Mouse (Mus musculus) gastrocnemius, postnatal 4 days (tissue): ENCODE measurements around the gene Arfrp1. TPM values are rescaled to one million over a fixed set of nuclear protein-coding genes. Genes with fewer than 3 reads are reported as not detected.

Experiments used
- DNase-seq, 2 experiments: peaks; one replicate each; pipeline ENCODE4 v3.0.0; 2021 to 2022; ENCODE audit warnings: low spot score in 2 of 2, mixed read lengths in 2 of 2
- long read RNA-seq, 2 experiments: library from polyadenylated mRNA; stranded (forward); transcript quantifications; one replicate each; pipeline ENCODE4 v2.0.0; 2021
- total RNA-seq, 2 experiments: library from RNA; stranded (reverse); gene quantifications; 2 replicates each; pipeline ENCODE4 v1.2.3; 2021

The Arfrp1 gene
- total RNA-seq: 10 to 100 TPM; 31.6 to 32.4 TPM
- long read RNA-seq, experiment 1, transcript Arfrp1-203 (8 exons, 2,447 nt): major isoform, 14 of 33 reads
- long read RNA-seq, experiment 1, partial matches to known transcripts: 3 of 33 reads
- long read RNA-seq, experiment 1, other reads (novel, unspliced or antisense): 13 of 33 reads
- long read RNA-seq, experiment 2, transcript Arfrp1-203 (8 exons, 2,447 nt): major isoform, 14 of 31 reads
- long read RNA-seq, experiment 2, partial matches to known transcripts: 2 of 31 reads
- long read RNA-seq, experiment 2, other reads (novel, unspliced or antisense): 11 of 31 reads

DNA sequence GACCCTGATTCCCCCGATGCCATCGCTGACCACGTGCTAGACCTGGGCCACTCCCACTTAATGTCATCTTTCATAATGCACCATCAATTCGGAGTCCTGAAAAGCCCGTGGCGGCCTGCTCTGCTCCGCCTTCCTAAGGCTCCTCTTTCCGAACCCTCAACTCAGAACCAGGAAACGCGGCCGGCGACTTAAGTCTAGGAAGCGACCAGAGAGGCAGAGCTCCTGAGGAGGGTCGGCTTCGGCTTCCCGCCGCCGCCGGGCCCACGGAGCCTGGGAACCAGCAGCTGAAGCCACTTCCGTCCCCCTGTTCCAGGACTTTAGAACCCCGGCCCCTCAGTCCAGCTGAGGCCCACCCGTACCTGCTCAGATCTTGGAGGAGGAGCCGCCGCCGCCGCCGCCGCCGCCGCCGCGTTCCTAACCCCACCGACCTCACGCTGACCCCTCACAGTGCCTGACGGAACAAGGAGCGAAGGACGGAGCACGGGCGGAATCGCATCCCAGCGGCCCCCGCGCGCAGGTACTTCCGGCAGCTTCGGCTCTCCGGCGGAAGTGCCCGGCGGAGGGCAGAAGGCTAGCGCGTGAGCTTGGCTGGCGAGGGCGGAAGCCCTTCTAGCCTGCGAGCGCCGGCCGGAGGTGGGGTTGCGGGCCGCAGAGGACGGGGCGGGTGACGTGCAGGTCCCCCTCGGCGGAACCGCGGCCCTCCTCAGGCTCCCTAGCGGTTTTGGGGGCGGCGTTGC, at the start of gene Arfrp1, which contains the start of gene Zgpat:
Gene Arfrp1 (minus strand): TSS at position 545 of the 737 bp plus-strand sequence.
Gene Zgpat (plus strand): TSS at position 69 of the 737 bp plus-strand sequence.
- DNase-seq: peak; percentile 77 to 90

DNA sequence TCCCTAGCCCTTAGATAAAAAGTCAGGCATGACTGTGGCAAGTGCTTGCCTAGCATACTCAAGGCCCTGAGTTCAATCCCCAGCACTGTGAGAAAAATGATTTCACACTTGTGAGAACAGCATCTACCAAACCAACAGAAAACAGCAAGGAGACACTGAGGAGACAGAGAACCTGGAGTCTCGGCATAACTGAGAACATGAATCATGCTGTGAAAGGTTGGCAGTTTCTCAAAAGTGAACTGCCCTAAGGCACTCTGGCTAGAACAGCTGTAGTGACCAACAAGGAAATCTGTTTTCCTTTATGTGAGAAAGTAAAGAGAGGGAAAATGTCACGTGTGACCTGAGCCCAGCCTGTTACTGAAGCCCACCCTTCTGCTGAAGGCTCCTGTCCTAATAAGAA, 47.9 kb upstream of the Arfrp1 start:
- no peak for DNase-seq

DNA sequence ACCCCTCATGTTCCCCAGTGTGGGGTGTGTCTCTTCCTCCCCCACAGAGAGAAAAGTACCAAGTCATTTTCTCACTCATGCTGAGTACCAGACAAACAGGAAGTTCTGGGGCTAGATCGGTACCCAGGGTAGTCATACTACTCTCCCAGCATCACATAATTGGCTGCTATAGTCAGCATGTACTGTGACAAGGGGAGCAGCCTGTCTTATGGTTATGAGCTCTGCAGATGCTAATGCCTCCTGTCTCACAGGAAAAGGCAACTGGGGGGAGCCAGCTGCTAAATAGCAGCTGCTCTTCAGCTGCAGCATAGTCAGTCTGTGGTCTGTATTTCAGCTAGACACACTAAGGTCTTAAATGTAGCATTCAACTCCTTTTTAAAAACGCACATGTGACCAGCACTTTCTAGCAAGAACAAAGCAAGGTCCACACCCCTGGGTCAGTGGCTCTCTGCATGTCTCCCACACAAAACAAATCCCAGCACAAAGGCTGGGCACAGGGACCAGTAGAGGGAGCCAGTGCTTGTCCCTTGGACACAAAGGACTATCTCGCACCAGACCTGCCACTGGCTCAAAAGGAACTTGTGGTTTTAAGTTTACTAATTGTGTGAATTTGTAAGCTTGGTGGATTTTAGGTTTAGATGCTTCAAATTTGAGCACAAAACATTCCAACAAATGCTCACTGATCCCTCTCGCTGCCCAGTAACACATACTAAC, 45.7 kb upstream of the Arfrp1 start:
- DNase-seq: peak; percentile 41 to 67

DNA sequence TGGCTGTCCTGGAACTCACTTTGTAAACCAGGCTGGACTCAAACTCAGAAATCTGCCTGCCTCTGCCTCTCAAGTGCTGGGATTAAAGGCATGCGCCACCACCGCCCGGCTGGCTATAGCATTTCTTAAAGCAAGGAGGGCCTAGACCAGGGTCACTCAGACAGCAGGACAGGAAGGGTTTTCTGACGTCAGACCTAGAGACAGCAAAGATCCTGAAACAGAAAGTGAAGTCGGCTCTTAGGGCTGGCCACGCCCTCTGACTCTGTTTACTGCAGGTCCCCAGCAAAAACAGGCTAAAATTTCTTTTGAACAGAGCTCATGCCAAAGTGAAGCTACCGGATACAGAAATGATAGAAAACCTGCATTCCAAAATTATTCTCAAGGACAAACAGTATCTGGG, 44.4 kb upstream of the Arfrp1 start:
- no peak for DNase-seq

DNA sequence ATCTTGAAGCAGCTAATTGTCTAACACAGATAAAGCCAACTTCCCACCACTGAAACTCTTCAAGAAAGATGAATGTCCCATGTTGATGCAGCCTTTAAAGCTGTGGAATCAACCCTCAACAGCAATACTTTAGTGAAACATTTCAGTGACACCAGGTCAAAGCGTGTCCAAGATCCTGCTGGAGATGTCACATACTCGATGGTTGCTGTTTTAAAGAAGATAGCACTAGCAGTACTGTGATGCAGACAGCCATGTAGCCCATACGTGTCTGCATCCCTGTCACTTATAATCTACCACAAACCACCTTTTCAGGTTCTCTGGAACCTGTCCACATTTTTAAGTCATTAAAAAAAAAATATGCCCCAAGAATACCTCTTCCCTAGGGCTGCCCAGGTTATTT, 38.5 kb upstream of the Arfrp1 start:
- DNase-seq: no peak

DNA sequence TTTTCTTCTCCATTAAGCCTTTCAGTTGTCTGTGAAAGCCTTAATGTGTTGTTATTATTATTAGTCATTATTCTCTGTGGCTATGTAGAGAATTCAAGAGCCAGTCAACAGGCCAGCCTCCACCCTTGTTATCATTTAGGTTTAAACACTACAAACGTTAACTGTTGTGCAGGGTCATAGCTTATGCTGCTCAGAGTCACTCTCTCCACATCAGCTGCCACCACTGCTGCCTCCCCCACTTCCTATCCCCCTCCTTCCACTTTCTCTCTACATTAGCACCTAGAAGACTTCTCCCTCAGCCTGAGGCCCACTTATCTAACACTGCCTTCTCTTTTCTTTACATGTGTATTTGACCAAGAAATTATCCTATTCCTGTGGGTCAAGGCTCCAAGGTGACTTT, 36.3 kb upstream of the Arfrp1 start:
- no peak for DNase-seq

DNA sequence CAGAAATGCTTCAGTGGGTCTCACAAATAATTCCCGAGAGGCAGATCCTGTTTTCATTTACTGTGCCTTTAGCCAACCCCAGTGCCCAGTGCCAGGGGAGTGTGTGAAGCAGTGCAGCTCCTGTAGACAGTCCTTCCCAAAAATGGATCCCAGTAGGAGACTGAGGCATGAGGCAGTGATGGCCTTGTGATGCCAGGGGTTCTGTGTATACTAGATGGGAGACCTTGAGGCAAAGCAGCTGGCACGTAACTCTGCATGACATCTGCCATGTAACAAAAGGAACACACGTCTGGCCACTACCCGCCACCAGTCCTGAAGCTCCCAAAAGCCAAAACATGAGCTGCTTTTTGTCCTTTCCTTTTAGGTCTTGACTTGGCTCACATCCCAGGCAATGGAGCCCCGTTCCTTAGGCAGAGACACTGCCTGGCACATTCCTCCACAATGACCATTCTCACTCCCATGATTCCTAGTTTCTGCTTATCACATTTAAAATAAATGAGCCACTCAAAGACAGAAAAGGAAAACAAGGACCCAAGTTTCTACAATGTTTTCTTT, 32.1 kb upstream of the Arfrp1 start:
- DNase-seq: no peak

DNA sequence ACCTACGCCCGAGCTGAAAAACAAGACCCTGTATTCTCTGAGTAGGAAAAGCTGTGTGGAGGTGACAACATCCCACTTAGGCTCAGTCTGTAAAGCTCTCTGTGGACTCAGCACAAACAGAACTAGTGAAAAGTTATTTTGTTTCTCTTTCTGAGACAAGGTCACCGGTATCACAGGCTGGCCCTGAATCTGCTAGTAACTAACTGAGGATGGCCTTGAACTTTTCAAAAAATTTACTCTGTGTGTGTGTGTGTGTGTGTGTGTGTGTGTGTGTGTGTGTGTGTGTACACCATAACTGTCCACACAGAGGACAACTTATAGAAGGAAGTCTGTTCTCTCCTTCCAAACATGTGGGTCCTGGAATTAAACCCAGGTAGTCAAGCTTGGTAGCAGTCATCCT, 28.9 kb upstream of the Arfrp1 start:
- no peak for DNase-seq

DNA sequence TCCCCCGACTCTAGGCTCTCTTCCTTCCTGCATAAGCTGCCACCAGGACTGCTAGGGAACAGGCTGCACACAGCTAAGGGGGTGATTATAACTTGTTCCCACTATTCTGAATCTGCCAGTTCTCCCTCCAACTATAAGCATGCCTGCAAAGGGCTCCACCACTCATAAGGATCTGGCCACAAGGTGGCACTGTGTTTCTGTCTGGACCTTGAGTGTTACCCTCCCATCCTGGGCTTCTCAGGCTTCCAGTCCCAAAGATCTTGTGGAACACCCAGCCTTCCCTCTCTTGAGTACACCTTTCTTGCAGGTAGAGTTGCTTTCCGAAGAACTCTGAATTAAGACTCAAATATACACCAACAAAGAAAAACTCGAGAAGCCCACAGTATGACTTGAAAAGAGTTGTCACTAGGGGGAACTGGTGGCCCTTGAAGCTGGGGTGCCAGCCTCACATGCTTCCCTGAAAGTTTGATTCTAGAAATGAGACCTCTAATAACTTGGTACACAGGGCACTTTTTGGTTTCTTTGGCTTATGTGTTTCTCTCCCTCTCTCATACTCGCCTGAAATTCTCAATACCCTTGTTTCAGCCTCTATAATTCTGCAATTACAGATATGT, 27.5 kb upstream of the Arfrp1 start:
- peak; percentile 69 to 87 for DNase-seq

DNA sequence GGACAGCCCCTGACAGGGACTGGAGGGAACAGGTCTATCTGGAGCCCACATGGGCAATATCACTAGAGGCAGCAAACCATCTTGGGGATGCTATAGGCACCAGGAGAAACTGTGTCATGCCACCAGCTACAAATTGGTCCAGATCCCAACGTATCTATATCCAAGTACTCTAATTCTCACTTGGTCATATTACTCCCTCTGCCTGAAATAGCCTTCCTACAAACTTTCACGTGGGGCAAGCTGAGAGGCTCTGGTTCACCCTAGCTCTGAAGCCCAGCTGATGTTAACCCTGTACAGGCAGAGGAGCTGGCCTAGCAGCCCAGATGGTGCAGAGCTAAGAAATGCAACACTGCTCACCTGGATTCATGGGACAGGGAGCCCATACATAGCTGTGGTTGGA, 26.3 kb upstream of the Arfrp1 start:
- DNase-seq: no peak

DNA sequence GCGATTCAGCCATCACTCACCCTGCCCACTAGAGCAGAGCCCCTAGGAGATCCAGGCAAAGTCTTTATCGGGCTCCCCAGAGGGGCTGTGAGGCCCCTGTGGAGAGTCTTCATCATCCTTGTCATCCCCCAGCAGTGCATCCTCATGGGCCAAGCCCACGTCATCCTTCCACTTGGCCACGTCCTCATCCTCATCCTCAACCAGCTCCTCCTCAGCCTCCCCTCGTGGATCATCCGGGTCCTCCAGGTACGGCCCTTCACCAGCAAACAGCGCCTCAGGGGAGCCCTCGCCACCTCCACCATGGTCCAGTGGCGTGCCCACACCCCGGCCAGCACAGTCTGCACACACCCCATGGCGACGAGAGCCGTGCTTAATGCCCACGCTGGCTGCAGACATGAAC, 25.8 kb upstream of the Arfrp1 start:
- no peak for DNase-seq

DNA sequence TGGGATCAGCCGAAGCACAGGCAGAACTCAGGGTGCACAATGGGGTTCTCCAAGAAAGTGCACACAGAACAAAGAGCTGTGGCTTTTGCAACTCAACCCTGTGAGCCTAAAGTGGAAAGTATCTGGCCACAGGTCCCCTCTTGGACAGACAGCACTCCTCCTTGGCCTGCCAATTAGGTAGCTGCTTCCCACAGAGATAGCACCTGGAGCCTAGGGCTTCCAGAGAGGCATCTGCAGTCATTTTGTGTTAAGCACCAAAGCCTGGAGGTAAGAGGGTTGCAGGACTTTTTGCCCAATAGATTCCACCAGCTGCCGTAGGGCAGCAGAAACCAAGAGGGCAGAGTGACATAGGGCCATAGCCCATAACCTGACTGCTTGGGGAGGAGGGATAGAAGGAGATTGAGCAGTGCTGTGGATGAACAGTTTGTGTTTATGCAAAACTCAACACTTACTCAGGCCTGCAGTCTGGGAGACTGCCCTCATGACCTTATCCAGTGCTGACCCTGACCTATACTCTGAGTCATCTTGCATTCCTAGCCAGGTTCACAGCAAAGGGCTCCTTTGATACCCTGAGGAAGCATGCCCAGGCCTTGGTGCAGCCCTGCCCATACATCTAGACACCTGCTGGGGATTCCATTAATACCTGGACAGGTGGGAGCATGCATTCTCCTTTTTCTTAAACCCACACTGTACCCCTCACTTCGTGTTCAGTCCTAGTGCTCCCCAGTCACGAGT, 25.1 kb upstream of the Arfrp1 start:
- no peak for DNase-seq

DNA sequence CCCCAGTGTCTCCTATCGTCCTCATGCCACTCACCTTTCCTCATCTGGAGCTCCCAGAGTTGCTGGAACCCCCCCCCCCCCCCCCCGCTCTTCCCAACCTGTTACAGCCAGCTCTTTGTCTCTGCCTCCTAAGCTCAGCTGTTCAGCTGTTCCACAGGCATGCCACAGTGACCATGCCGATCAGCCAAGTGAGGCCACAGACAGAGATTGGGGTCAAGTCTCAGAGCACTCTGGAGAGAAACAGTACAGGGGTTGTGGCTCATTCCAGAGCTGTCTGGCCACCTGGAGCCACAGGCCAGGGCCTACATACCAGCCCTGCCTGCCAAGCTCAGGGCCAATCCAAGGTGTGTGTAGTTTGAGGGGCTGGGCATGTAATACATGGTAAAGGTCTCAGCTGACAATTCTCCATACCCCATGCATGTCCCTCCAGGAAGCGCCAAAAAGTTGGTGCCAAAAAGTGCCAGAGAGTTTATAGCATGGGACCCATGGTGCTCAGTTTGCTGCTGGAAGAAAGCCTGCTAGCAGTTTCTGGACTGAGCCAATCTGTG, 21.5 kb upstream of the Arfrp1 start:
- no peak for DNase-seq

DNA sequence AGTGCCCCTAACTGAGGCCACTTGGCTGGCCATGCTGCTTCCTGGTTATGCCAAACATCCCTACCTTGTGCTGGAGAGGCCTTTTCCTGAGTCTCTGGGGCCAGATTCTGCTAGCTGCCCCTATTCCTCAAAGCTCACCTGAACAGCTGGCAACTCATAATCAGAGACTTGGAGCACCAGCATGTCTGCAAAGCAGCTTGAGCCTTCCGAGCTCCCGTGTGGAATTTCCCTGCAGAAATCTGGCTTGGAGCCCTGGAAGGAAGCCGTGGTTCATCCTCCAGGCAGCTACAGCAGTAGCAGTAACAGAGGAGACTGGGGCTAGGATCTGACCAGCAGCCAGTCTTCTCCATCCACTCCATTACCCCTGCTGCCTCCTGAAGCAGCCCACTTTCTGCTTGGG, 20.7 kb upstream of the Arfrp1 start:
- DNase-seq: peak; percentile 51 to 79

DNA sequence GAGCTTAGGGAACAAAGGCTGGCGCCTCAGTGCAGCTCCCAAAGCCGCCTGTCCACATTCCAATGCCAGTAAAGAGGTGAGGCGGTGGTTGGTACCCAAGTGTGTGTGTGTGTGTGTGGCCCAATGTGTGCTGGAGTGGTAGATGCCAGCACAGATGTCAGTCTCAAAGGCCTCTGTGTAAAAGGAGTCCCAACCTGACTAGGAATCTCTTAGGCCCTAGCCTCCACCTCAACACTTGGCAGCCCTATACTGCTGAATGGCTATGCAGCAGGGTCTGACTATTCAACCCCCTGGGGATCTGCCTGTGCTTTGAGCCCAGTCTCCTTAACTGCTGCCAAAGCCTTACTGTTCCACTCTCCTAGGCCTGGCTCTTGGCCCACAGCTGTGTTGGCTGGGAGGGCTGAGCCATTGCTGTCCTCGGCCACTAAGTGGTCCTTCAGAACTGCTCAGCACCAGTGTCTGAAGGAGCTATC, 19.8 kb upstream of the Arfrp1 start:
- peak; percentile 65 to 83 for DNase-seq

DNA sequence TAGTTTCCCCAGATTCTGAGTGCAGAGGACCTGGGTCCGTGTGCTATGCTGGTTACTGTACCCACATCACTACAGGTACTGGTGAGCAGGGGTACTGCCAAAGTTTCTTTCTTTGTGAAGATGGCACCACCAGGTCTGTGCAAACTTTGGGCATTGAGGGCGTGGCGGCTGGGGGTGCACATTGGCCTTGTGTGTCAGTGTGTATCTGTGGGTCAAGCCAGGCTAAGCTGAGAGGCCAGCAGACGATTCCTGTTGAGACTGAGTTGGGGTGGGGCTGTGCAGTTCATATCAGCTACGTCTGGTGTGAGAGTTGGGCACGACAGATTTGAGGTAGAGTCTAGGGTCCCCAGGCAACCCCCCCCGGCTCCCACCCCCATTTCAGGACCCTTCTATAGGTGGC, 19.3 kb upstream of the Arfrp1 start:
- no peak for DNase-seq

DNA sequence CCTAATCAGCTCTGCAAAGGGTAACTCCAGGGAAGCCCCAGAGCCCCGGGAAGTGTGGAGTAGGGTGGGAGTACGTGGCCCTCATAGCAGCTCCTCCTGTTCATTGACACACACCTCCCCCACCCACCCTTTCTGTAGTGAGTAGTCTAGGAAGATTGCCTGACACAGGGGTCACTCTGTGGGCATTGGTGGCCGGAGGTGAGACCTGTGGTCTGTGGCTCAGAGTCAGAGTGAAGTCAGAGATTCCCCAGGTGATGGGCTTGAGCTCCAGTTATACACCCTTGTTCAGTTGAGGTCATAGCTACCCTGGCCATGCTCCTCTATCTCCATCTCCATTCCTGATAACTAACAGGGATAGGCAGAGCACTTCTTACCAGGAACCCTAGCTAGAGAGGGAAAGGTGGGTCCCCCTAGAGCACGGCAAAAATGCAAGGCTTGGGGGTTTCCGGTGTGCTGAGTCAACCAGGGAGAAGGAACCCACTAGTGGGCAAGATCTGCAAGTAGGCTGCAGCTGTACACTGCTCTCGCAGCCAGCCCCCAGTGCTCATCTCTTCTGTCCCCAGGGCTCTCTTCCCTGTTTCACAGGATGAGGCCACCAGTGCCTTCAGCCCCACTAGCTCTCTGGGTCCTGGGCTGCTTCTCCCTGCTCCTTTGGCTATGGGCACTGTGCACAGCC, 16.6 kb upstream of the Arfrp1 start:
- no peak for DNase-seq

DNA sequence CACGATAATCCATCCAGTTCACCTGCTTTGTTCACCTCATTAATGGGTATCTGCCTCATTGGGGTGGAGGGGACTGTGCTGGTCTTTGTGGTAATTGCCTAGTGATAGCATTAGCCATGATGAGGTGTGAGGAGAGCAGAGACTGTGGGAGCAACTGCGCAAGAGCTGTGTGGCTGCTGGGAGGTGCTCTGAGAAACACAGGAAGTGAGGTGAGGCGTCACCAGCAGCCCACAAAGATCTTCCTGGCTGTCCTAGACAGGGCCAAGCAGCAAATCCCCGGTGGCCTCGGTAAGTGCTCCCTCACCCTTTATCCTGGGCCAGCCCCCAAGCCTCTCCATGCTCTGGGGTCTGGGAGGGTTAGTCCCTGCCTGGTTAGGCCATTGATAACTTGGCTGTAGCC, 15.9 kb upstream of the Arfrp1 start:
- no peak for DNase-seq

DNA sequence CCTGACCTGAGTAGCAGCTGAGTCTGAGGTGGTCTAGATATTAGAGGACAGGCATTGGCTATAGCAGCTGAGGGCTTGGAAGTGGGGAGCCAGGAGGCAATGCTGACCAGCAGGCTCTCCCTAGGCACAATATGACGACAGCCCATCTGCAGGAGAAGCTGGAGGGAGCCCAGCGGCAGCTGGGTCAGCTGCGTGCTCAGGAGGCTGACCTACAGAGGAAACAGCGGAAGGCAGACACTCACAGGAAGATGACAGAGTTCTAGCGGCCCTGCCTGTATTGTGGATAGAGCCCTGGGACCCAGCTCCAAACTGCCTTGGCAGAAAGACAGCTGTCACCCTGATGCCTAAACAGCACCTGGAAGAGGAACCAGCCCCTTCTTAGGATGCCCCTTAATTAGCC, 15.0 kb upstream of the Arfrp1 start:
- DNase-seq: no peak

DNA sequence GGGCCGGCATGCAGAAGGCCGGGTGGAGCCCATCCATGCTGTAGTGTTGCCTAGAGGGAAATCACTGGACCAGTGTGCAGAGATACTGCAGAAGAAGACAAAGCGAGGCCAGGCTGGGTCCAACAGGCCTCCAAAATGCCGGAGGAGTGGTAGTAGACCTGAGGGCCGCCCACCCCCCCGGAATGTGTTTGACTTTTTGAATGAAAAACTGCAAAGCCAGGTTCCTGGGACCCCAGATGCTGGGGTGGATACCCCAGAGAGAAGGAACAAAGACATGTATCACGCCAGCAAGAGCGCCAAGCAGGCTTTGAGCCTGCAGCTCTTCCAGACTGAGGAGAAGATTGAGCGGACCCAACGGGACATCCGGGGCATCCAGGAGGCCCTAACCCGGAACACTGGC, 14.6 kb upstream of the Arfrp1 start, which contains the start of gene Lime1:
Gene Lime1 (plus strand): TSS at position 301 of the 400 bp plus-strand sequence.
- DNase-seq: no peak
